Mouse (Mus musculus) testis, postnatal 10 days (tissue): ENCODE data around the gene Tmem63b.

ENCODE experiments used
- DNase-seq: peaks from one replicate; pipeline ENCODE4 v3.0.0; 2021; ENCODE audit warnings: low spot score

The Tmem63b gene

DNA sequence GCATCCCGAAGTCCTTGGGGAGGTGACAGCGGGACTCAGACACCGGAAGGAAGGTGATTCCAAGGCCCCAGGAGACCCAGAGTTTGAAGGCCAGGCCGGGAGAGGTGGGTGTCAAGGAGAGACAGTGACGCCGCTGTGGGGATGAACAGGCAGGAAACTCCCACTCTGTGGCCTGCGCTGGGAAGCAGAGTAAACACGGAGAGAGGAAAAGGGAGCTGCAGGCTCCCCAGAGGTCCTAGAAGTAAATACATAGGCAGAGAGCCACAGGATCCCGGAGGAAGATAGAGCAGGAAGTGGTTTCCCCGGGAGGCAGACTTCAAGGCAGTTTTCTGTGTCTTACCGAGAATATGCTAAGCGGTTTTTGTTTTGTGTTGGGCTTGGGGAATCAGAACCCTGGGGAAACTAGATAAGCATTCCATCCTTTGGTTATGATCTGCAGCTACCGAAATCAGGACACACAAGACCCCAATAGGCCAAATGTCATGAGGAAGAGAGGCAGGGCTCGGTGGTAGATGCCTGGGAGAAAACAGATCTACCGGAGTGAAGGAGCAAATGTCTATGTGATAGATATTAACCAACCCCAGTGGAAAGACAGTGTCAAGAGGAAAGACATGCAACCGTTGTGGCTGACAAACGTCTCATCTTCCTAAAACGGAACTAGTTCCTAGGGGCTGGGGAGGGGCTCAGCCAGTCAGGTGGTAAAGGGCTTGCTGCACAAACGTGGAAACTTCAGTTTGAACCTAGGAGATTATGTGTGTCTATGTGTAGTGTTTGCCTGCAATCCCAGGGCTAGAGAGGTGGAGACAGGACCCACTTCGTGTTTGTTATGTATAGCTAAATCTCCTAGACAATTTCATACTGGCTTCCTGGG lies 67.1 kb downstream of the Tmem63b start:
- no peak for DNase-seq

DNA sequence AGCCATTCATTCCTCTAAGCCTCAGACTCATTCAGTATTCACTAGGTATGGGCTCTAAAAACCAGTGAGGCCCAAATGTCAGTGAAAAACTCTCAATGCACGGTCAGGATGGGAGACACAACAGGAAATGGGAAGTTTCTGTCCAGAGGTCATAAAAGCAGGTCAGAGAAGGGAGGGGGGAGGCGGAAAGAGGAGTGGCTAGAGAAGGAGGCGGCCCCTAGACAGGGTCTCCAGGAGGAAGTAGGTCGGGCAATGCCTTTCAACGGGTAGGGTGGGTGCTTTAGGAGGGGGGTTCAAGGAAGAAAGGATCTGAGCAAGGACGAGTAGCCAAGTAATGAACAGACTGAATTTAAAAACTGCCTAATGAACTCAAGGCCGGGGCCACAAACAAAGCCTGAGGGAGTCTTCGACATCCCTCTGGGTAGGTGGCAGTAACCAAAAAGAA lies 67.7 kb downstream of the Tmem63b start:
- DNase-seq, result no peak

DNA sequence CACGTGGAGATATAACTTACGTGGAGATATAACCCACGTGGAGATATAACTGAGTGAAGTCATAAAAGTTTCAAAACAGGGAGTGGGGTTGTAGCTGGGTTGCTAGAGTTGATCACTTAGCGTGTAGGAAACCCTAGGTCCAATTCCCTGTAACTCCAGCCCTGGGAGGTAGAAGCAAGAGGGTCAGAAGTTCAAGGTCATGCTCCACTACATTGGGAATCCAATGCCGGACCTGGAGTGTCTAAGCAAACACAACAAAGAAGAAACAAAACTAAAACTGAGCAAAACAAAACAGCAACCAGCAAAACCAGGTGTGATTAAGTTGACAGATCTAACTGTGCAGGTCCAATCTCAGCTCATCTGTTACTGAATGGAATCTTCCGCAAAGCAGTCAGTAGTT lies 69.0 kb downstream of the Tmem63b start:
- no peak for DNase-seq

DNA sequence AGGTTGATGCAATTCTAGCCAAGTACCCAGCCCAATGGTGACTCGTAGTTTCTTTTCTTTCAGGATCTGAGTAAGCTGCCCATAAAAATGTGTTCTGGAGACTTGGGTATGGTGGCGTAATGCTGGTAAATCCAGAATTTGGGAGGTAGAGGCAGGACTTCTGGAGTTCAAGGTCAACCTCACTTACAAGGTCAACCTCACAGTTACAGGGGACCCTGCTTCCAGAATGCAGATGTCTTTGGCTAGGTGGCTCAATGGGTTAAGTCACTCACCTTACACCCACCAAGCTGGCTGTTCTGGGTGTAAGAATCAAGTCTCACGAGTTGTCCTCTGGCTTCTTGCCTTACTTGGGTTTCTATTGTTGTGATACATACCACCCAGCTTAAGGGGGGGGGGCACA lies 70.0 kb downstream of the Tmem63b start:
- no peak for DNase-seq

DNA sequence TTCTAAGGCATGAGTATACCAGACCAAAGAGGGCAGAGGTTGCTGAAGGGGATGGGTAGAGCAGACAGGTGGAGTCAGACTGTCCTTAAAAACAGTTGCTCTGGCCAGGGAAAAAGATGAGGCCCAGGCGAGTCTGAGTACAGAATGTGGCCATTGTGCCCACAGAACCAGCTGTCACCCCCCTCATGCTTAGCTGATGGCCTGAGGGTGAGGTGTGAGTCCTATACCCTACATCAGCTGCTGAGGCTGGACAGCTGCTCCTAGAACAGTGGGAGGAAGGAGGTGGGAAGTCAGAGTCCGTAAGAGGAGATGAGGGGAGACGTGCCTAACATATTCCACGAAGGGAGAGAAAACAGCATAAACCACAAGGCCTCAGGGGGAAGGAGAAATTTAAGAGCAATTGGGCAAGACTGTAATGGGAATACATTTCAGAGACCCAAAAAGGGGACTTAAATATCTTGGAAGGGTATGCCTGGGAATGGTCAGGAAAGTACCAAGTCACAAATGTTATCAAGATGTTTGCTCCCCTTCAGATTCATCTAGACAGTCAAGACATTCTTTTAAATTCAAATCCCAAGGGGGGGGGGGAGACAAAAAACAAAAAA lies 70.6 kb downstream of the Tmem63b start:
- no peak for DNase-seq

DNA sequence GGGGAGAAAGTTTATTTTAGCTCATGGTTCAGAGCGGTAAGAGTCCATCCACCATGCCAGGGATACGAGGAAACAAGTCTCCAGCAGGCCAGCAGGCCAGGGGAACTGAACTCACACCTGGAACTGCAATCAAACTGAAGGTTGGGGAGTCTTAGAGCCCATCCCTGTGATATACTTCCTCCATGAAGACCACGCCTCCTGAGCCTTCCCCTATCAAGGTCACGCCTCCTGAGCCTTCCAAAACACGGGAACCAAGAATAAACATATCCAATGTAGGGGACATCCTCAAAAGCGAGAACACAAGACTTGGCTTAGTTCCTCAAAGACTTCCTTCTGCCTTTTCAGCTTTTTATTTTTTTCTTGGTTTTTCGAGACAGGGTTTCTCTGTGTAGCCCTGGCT lies 73.8 kb downstream of the Tmem63b start:
- peak; percentile 35 for DNase-seq

DNA sequence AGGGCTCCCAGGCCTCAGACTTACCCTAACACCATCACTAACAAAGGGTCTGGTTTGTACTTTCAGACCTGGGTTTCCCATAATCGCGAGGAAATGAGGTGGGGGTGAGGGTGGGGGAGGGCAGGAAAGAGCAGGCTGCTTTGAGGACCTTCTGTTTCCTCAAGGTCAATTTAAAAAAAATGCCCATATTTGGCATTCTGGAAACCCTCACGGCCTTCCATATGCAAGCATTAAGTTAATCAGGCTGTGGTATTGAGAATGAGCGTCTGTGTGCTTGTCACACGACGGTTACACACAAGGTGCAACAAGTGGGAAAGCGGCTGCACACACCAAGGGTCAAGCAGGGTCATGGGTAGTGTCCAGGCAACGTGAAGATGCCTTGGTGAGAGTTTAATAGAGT lies 74.7 kb downstream of the Tmem63b start:
- DNase-seq, result no peak
